Mouse (Mus musculus) ES-E14 (cell line): Measurements from ENCODE around the gene Abhd2.

Experiments used
- CHD2 ChIP-seq: IDR thresholded peaks from 2 replicates; pipeline ENCODE4 v1.6.1; 2014; ENCODE audit warnings: mild to moderate bottlenecking, low read depth, low read length, inconsistent platforms
- HCFC1 ChIP-seq: IDR thresholded peaks from 2 replicates; pipeline ENCODE4 v1.6.1; 2012; ENCODE audit warnings: low read length, inconsistent platforms, borderline replicate concordance; ENCODE audit not compliant: insufficient read depth
- MAFK ChIP-seq: IDR thresholded peaks from 2 replicates; pipeline ENCODE4 v1.6.1; 2014; ENCODE audit warnings: mild to moderate bottlenecking, low read depth, low read length, inconsistent platforms; ENCODE audit not compliant: insufficient read depth
- ZC3H11A ChIP-seq: IDR thresholded peaks from 2 replicates; pipeline ENCODE4 v1.6.1; 2012; ENCODE audit warnings: low read depth, mild to moderate bottlenecking, inconsistent platforms, low read length, borderline replicate concordance
- ZNF384 ChIP-seq: IDR thresholded peaks from 2 replicates; pipeline ENCODE4 v1.6.1; 2012; ENCODE audit warnings: low read depth, low read length, inconsistent platforms

GRCm38 (mm10) chr7:79274473-79275010 lies 1.5 kb downstream of the Abhd2 start:
- TF ChIP-seq ZNF384 (no peak), ZC3H11A (no peak), HCFC1 (no peak), CHD2 (no peak), MAFK (no peak)
